Mouse (Mus musculus) brain, embryonic 14.5 days (tissue): ENCODE measurements around the gene Ppox.

Experiments used
- CTCF ChIP-seq: fragments of 200-500 bp; IDR thresholded peaks from 2 replicates; pipeline ENCODE4 v1.5.1; 2012; ENCODE audit warnings: inconsistent platforms, mild to moderate bottlenecking, moderate library complexity, borderline replicate concordance; ENCODE audit not compliant: insufficient read depth, insufficient read length; ENCODE audit errors: extremely low read depth
- POLR2A ChIP-seq: fragments of 200-500 bp; IDR thresholded peaks from 2 replicates; pipeline ENCODE4 v1.6.1; 2012; ENCODE audit warnings: mild to moderate bottlenecking, inconsistent platforms, borderline replicate concordance; ENCODE audit not compliant: poor library complexity, insufficient read depth, insufficient read length, severe bottlenecking; ENCODE audit errors: extremely low read depth

- TF ChIP-seq POLR2A (no peak), CTCF (no peak)
These were observed 33.5 kb downstream of the Ppox start for GRCm38 (mm10) chr1:171247453-171247841.
